Mouse (Mus musculus) lung, postnatal 0 days (tissue): ENCODE data around the gene Hoxb8. TPM values are rescaled to one million over a fixed set of nuclear protein-coding genes. Genes with fewer than 3 reads are reported as not detected.

ENCODE experiments used
- ATAC-seq: fragments of 200-750 bp; cut with Nextera tagmentation; 2 replicates; pipeline ENCODE4 v1.8.0; 2017; ENCODE audit warnings: moderate library complexity
- DNase-seq: peaks from one replicate; pipeline ENCODE4 v3.0.0-alpha.2; 2016; ENCODE audit warnings: low spot score
- H3K27ac ChIP-seq: fragments of 300-500 bp; sonication (generic); 2 replicates; pipeline ENCODE4 v1.5.1; 2014; ENCODE audit warnings: antibody characterized with exemption, mild to moderate bottlenecking, low read length, mixed read lengths
- H3K27me3 ChIP-seq: fragments of 300-500 bp; sonication (generic); replicated peaks from 2 replicates; pipeline ENCODE4 v1.6.1; 2014; ENCODE audit warnings: low read length, mixed read lengths; ENCODE audit not compliant: insufficient read depth
- H3K36me3 ChIP-seq: fragments of 300-500 bp; sonication (generic); 2 replicates; pipeline ENCODE4 v1.6.1; 2014; ENCODE audit warnings: low read length, mixed read lengths; ENCODE audit not compliant: insufficient read depth
- H3K4me1 ChIP-seq: fragments of 300-500 bp; sonication (generic); 2 replicates; pipeline ENCODE4 v1.6.1; 2014; ENCODE audit warnings: antibody characterized with exemption, low read depth, low read length, mixed read lengths; ENCODE audit not compliant: insufficient read depth
- H3K4me2 ChIP-seq: fragments of 300-500 bp; sonication (generic); replicated peaks from 2 replicates; pipeline ENCODE4 v1.6.1; 2014; ENCODE audit warnings: low read depth, mild to moderate bottlenecking, low read length, moderate library complexity, mixed read lengths
- H3K4me3 ChIP-seq: fragments of 300-500 bp; sonication (generic); 2 replicates; pipeline ENCODE4 v1.5.1; 2014; ENCODE audit warnings: low read depth, low read length
- H3K9ac ChIP-seq: fragments of 300-500 bp; sonication (generic); replicated peaks from 2 replicates; pipeline ENCODE4 v1.6.1; 2014; ENCODE audit warnings: low read depth, mild to moderate bottlenecking
- H3K9me3 ChIP-seq: fragments of 300-500 bp; sonication (generic); 2 replicates; pipeline ENCODE4 v1.6.1; 2016; ENCODE audit warnings: low read length, mixed read lengths
- CTCF ChIP-seq: IDR thresholded peaks from 2 replicates; pipeline ENCODE4 v1.5.1; 2016; ENCODE audit warnings: antibody characterized with exemption, mild to moderate bottlenecking
- EP300 ChIP-seq: IDR thresholded peaks from 2 replicates; pipeline ENCODE4 v1.6.1; 2016; ENCODE audit warnings: antibody characterized with exemption, mild to moderate bottlenecking, control low read depth
- WGBS: fragments of 180-500 bp; shearing (Covaris S2); extraction: QIAGEN DNeasy Blood & Tissue Kit; methylation state at CpG from one replicate; pipeline ENCODE4 v1.1.7; 2014; 5-methylcytosine and 5-hydroxymethylcytosine counted together
- polyA plus RNA-seq: library from polyadenylated mRNA; unstranded; fragments of >200 nt; fragmentation: Nextera tagmentation; extraction: Ambion mirVana; gene quantifications from 2 replicates; pipeline ENCODE4 v1.2.1, GENCODE M21; 2015

Hoxb8 gene
- polyA plus RNA-seq, 1 experiment from 2014 or later: 0.23 TPM

GRCm38 (mm10) chr11:96267021-96267920, 14.4 kb upstream of the Hoxb8 start:
- ATAC-seq (no peak), DNase-seq (no peak)
- H3K9ac ChIP-seq: no peak overlapping the region
- H3K4me1 ChIP-seq: peaks cover 10% of the 10 kb centered on the region; the same call in 1 of the 2 replicates
- no peaks in the 10 kb centered on the region for H3K9me3 ChIP-seq
- 26% methylated on average over 7 of the region's 7 CpGs for WGBS
- no peak overlapping the region for H3K27ac ChIP-seq
- no peak overlapping the region for H3K4me2 ChIP-seq
- H3K27me3 ChIP-seq: peaks cover 91% of the 10 kb centered on the region
- TF ChIP-seq CTCF (no peak), EP300 (no peak)
- H3K36me3 ChIP-seq: no peaks in the 10 kb centered on the region
- no peak overlapping the region for H3K4me3 ChIP-seq

GRCm38 (mm10) chr11:96268031-96268745, 13.5 kb upstream of the Hoxb8 start:
- peaks cover 91% of the 10 kb centered on the region for H3K27me3 ChIP-seq
- peaks cover 10% of the 10 kb centered on the region; the same call in 1 of the 2 replicates for H3K4me1 ChIP-seq
- DNase-seq: no peak
- no peaks in the 10 kb centered on the region for H3K9me3 ChIP-seq
- WGBS: 15% methylated on average over 1 of the region's 1 CpGs
- H3K9ac ChIP-seq: no peak overlapping the region
- TF ChIP-seq EP300: no peak
- TF ChIP-seq CTCF: no peak
- H3K4me3 ChIP-seq: no peak overlapping the region
- H3K4me2 ChIP-seq: no peak overlapping the region
- no peaks in the 10 kb centered on the region for H3K36me3 ChIP-seq
- ATAC-seq: no peak
- H3K27ac ChIP-seq: no peak overlapping the region

GRCm38 (mm10) chr11:96269869-96270268, 11.8 kb upstream of the Hoxb8 start:
- peaks cover 10% of the 10 kb centered on the region; the same call in 1 of the 2 replicates for H3K4me1 ChIP-seq
- no peak overlapping the region for H3K4me2 ChIP-seq
- H3K27me3 ChIP-seq: peaks cover 93% of the 10 kb centered on the region
- H3K36me3 ChIP-seq: no peaks in the 10 kb centered on the region
- no peaks in the 10 kb centered on the region for H3K9me3 ChIP-seq
- TF ChIP-seq CTCF (no peak), EP300 (no peak)
- ATAC-seq (no peak), DNase-seq (peak; percentile 29)
- 2% methylated on average over 19 of the region's 19 CpGs for WGBS
- H3K9ac ChIP-seq: no peak overlapping the region
- H3K4me3 ChIP-seq: no peak overlapping the region
- H3K27ac ChIP-seq: no peak overlapping the region

GRCm38 (mm10) chr11:96270996-96271540, 10.6 kb upstream of the Hoxb8 start, which contains the start of gene Hoxb9:
Hoxb9 (plus strand) TSS chr11:96271457.
- DNase-seq: peak; percentile 29
- peaks cover 97% of the 10 kb centered on the region for H3K27me3 ChIP-seq
- H3K9me3 ChIP-seq: no peaks in the 10 kb centered on the region
- no peak within 1 kb of the TSS for H3K27ac ChIP-seq
- H3K4me2 ChIP-seq: peak within 1 kb of the TSS; percentile 50
- H3K4me3 ChIP-seq: peak within 1 kb of the TSS; percentile 32
- TF ChIP-seq EP300 (no peak), CTCF (no peak)
- peaks cover 10% of the 10 kb centered on the region; the same call in 1 of the 2 replicates for H3K4me1 ChIP-seq
- no peak within 1 kb of the TSS for H3K9ac ChIP-seq
- under 1% methylated on average over 34 of the region's 40 CpGs for WGBS
- H3K36me3 ChIP-seq: no peaks in the 10 kb centered on the region
- peak; percentile 37; the same call in 1 of the 2 replicates for ATAC-seq

GRCm38 (mm10) chr11:96271541-96272011, 10.1 kb upstream of the Hoxb8 start:
- Histone ChIP-seq H3K9ac (no peak overlapping the region), H3K4me2 (peak overlapping the region; percentile 50), H3K27me3 (peaks cover 97% of the 10 kb centered on the region), H3K9me3 (no peaks in the 10 kb centered on the region), H3K4me3 (peak overlapping the region; percentile 32), H3K4me1 (peaks cover 10% of the 10 kb centered on the region; the same call in 1 of the 2 replicates), H3K27ac (no peak overlapping the region), H3K36me3 (no peaks in the 10 kb centered on the region)
- TF ChIP-seq EP300 (no peak), CTCF (no peak)
- DNase-seq (peak; percentile 36), ATAC-seq (peak; percentile 52)
- under 1% methylated on average over 50 of the region's 52 CpGs for WGBS
